Mouse (Mus musculus) thymus, postnatal 36 days (tissue): ENCODE results near the gene Slc27a1.

Experiments
- DNase-seq, 2 experiments: peaks; one replicate each; pipeline ENCODE4 v3.0.0; 2022; ENCODE audit warnings: mixed read lengths in 2 of 2

Slc27a1 gene

DNA sequence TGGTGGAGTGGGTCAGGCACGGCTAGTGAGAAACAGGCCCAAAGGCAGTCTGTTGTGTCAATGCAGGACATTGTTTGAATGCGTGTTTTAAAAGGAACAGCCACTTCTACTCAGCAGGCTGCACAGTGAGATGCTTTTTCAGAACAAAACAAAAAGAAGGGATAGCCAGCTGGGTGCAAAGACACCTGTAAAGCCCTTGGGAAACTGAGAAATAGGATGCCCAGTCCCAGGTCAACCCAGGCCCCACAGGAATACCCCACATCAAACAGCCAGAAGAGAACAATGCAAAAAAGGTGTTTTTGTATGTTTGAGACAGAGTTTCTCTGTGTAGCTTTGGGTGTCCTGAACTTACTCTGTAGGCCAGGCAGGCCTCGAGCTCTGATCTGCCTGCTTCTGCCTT is 20.1 kb downstream of the Slc27a1 start:
- DNase-seq, result no peak

GRCm38 (mm10) chr8:71591017-71591416 is 22.3 kb downstream of the Slc27a1 start:
- DNase-seq, result peak in 1 of 2 experiments; percentile 35

- DNase-seq, result peak; percentile 94 to 96
Observed at GRCm38 (mm10) chr8:71591471-71592373, 23.0 kb downstream of the Slc27a1 start, which contains the start of gene Pgls. Pgls (plus strand) TSS chr8:71592176.

DNA sequence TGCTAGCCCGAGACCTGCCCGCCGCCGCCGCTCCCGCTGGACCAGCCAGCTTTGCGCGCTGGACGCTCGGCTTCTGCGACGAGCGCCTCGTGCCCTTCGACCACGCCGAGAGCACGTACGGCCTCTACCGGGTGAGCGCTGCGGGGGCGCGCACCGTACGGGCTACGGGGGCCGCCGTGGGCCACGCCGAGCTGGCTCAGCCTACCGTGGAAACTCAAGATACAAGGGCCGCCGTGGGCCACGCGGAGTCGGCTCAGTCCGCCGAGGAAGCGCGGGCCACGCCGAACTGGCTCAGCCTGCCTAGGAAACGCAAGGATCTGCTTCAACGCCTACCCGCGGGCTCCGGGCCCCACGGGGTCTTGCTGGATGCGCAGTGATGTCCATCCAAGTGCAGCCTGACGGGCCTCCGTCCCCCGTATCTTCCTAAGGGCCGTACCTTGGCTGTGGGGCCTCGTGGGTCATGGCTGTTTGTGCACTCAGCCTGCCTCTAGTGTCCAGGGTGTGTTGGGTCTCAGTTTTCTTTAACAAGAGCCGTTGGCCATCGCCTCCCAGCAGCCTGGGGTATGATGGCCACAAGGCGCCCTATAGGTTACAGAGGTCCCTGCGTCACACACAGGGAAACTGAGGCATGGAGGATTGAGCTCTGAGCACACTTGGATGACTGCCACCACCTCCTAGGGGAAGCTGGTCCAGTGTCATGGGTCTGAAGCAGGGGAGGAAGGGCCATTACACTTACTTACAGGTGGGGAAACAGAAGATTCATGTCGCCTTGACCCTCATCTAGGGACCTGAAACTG is 23.9 kb downstream of the Slc27a1 start:
- DNase-seq, result peak; percentile 77 to 85

- no peak for DNase-seq
Observed at GRCm38 (mm10) chr8:71593556-71594323, 25.1 kb downstream of the Slc27a1 start.

GRCm38 (mm10) chr8:71594324-71594722 is 25.6 kb downstream of the Slc27a1 start:
- no peak for DNase-seq

DNA sequence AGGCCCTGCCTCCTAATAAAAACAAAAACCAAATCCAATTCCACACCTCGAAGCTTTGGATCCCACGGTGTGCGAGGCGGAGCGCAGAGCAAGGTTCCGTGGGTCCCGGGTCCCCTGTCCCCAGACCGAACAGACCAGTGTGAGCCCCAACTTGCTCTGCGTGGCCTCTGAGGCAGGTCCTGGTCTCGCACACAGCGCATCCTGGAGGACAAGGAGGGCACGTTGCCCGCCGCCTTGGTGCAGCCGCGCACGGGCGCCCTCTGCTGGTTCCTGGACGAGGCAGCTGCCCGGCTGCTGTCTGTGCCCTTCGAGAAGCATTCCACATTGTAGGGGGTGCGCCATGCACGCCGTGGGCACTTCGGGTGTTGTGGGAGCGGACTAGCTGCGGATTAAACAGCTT is 27.2 kb downstream of the Slc27a1 start:
- peak; percentile 89 to 92 for DNase-seq

- no peak for DNase-seq
Observed at GRCm38 (mm10) chr8:71596384-71596783, 27.7 kb downstream of the Slc27a1 start.

DNA sequence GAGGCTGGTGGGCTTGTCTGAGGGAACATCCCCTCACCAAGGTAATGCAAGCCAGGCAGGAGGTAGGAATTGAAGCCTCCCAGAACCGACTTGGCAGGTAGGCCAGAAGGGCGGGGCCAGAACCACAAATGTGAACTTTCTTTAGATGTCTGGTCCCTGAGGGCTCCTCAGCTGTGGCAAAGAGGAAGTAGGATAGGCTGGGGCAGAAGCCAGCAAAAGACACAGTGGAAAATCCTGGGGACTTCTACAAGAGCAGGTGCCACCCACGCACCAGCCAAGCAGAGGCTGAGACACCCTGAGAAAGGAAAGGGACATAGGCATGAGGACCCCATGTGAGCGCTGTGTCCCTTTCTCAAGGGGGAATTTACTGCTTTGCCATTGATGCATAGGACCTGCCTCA is 28.1 kb downstream of the Slc27a1 start:
- DNase-seq, result peak in 1 of 2 experiments; percentile 39

GRCm38 (mm10) chr8:71597451-71597850 is 28.8 kb downstream of the Slc27a1 start, which contains the start of gene Fam129c:
Fam129c (plus strand) TSS chr8:71597648.
- no peak for DNase-seq

DNA sequence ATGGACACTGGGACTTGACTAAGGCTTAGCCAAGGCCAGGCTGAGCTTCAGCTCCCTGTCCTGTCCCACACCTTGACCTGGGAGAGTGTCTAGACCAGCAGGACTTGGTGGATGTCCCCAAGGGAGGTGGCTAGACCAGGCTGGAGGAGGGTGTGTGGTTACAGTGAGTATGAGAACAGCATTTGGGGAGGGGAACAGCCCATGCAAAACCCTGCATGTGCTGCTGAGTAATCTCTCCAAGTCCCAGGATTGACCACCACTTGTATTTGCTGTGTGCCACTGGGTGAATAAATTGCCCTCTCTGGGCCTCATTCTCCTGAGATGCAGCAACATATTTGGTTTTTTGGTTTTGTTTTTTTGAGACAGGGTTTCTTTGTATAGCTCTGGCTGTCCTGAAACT is 29.7 kb downstream of the Slc27a1 start:
- no peak for DNase-seq

DNA sequence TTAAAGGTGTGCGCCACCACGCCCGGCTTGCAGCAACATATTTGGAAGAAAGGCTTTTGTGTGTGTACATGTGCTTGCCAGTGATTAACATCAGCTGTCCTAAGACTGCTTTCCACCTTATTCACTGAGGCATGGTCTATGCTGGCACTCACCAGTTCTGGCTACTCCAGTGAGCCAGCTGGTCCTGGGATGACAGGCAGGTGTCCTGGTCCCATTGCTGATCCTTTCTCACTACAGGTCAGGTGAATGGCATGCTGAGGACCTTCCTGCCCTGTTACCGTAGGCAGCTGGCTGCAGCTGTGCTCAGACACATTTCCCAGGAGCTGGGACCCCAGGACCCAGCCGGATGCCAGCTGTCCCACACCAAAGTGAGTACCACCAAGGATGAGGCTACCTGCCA is 30.2 kb downstream of the Slc27a1 start:
- DNase-seq, result no peak

DNA sequence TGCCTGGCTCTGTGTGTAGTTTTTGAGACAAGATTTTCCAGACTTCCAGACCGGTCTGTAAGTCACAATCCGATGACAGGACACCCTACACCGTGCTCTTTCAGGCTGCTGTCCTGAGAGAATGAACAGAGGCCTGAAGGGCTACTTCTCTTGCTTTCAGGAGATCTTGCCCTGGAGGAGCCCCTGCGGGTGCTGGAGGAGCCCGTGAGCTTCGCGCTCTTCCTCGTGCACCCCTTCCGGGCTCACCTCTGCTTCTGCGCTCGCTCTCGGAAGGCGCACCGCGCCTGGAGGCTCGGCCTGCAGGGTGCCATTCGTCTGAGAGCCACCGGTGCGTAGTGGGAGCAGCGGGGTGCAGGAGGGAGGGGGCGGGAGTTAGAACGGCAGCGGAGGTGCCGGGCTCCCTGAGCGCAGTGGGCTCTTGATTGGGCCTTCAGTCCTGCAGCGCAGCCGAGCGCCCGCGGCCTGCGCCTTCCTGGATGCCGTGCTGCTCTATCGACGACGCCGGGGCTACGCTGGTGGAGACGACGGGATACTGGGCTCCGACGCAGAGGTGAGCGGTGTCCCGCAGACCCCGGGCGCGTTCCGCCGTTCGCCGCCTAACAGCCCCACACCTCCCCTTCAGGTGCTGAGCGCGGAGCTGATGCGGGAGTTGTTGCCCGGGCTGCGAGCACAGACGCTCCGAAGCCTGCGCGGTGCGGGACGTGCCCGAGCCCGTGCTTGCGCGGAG is 33.4 kb downstream of the Slc27a1 start:
- peak; percentile 59 to 73 for DNase-seq

GRCm38 (mm10) chr8:71602666-71603334 is 34.1 kb downstream of the Slc27a1 start:
- DNase-seq, result no peak

DNA sequence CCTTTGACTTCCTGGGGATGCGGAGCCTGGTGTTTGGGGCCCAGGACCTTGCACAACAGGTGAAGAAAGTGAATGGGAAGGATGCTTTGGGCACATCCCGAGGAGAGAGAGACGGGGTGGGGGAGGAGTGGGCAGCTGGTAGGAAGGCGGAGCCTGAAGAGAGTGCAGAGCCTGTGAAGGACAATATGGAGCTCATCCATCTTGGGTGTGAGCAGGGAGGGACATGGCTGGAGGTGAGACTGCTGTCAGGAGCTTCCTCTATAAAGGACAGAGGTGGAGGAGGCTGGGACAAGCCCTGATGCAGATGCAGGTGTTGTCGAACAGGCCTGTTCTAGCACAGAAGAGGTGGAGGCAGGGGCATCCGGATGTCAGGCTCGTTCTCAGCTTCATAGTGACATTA is 35.3 kb downstream of the Slc27a1 start:
- no peak for DNase-seq

DNA sequence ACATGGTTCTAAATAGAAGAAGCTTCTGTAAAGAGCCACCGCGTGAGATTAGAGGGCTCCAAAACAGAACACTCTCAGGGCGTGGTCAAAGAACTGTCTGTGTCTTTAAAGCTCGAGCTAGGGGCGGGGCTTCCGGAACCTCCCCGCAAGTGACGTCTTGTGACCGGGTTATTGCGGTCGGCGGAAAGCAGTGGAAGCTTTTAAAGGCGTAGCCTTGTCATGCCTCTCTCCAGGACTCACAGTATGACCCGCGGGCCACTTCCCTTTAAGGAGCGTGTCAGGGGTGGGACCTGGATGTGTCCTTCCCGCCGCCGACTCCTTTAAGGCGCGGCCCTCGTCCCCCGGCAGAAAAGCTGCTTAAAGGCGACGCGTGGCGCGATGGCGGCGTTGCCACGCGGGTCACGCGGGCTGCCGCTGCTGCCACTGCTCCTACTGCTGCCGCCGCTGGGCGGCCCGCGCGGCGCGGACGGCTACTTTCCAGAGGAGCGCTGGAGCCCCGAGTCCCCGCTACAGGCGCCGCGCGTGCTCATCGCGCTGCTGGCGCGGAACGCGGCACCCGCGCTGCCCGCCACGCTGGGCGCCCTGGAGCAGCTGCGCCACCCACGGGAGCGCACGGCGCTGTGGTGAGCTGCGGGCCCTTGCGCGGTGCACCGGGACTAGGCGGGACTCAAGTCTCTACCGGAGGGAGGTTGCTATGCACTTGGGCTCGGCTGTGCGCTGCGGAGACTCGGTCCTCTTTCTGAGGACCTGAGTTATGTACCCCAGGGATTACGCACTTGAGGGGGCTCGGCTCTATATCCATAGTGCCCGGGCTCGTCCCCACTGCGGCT is 42.4 kb downstream of the Slc27a1 start, which contains the start of gene Colgalt1:
Gene Colgalt1, plus strand, starts transcription at position 177 of the 830 bp plus-strand sequence.
- DNase-seq, result peak; percentile 96 to 97

DNA sequence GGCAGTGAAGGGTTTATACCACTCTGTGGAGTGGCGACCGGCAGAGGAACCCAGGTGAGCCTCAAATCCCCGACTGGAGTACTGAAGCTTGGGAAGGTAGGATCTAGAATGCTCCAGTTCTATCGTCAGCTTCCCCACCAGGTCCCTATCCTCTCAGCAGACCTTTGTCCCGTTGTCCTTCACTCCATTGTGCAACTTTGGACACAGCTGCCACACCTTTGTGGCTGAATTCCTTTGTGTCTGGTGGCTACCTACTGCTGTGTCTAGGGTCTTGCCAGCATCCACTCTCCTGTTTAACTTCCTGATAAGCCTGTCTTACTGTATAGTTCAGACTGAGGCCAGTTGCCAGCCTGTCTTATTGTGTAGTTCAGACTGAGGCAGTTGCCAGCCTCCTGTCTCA is 43.5 kb downstream of the Slc27a1 start:
- no peak for DNase-seq

DNA sequence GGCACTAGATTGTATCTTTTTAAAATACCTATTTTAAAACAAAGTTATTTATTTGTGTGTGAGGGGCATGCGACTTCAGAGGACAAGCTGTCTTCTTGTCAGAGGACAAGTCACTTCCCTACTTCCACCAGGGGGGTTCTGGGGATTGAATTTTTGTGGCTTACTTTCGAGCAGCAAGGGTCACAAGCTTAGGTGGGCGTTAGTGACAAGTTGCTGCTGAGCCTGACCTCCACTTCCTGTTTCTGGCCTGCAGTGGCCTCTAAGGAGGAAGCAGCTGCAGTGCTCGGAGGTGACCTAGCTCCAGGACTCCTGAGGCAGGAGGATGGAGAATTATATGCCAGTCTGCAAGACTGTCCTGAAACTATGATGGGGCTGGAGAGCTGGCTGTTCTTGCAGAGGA is 44.7 kb downstream of the Slc27a1 start:
- DNase-seq, result no peak

- DNase-seq, result no peak
Observed at GRCm38 (mm10) chr8:71619786-71620185, 51.1 kb downstream of the Slc27a1 start.

- no peak for DNase-seq
Observed at GRCm38 (mm10) chr8:71625088-71625487, 56.4 kb downstream of the Slc27a1 start.
